Mouse (Mus musculus) embryonic facial prominence, embryonic 11.5 days (tissue): ENCODE measurements around the gene Pdzph1. TPM values are rescaled to one million over a fixed set of nuclear protein-coding genes. Genes with fewer than 3 reads are reported as not detected.

Experiments used
- ATAC-seq: fragments of 200-750 bp; cut with Nextera tagmentation; replicated peaks from 2 replicates; pipeline ENCODE4 v1.8.0; 2017; ENCODE audit warnings: low read depth; ENCODE audit not compliant: insufficient number of reproducible peaks, low FRiP score, low TSS enrichment
- DNase-seq: peaks from one replicate; pipeline ENCODE4 v3.0.0-alpha.2; 2015; ENCODE audit warnings: low spot score
- H3K27ac ChIP-seq: fragments of 300-500 bp; sonication (generic); replicated peaks from 2 replicates; pipeline ENCODE4 v1.5.1; 2014; ENCODE audit warnings: mild to moderate bottlenecking, low read depth, low read length, control low read depth
- H3K27me3 ChIP-seq: fragments of 300-500 bp; sonication (generic); 2 replicates; pipeline ENCODE4 v1.6.1; 2014; ENCODE audit warnings: mild to moderate bottlenecking, low read length, moderate library complexity, mixed read lengths; ENCODE audit not compliant: control insufficient read depth, insufficient read depth
- H3K36me3 ChIP-seq: fragments of 300-500 bp; sonication (generic); replicated peaks from 2 replicates; pipeline ENCODE4 v1.6.1; 2014; ENCODE audit warnings: low read depth, mild to moderate bottlenecking, low read length, moderate library complexity, mixed read lengths; ENCODE audit not compliant: control insufficient read depth, insufficient read depth
- H3K4me1 ChIP-seq: fragments of 300-500 bp; sonication (generic); 2 replicates; pipeline ENCODE4 v1.6.1; 2014; ENCODE audit warnings: low read length, mixed read lengths; ENCODE audit not compliant: control insufficient read depth, insufficient read depth
- H3K4me2 ChIP-seq: fragments of 300-500 bp; sonication (generic); 2 replicates; pipeline ENCODE4 v1.6.1; 2014; ENCODE audit warnings: low read depth, mild to moderate bottlenecking, control low read depth, low read length, moderate library complexity
- H3K4me3 ChIP-seq: fragments of 300-500 bp; sonication (generic); 2 replicates; pipeline ENCODE4 v1.5.1; 2014; ENCODE audit warnings: low read depth, low read length, control low read depth
- H3K9ac ChIP-seq: fragments of 300-500 bp; sonication (generic); replicated peaks from 2 replicates; pipeline ENCODE4 v1.6.1; 2014; ENCODE audit warnings: mild to moderate bottlenecking, control low read depth, low read length
- H3K9me3 ChIP-seq: fragments of 300-500 bp; sonication (generic); replicated peaks from 2 replicates; pipeline ENCODE4 v1.6.1; 2016; ENCODE audit warnings: mild to moderate bottlenecking, low read length, inconsistent platforms, mixed read lengths; ENCODE audit not compliant: control insufficient read depth
- WGBS: fragments of 180-500 bp; shearing (Covaris S2); extraction: QIAGEN DNeasy Blood & Tissue Kit; methylation state at CpG from one replicate; pipeline ENCODE4 v1.1.7; 2014; 5-methylcytosine and 5-hydroxymethylcytosine counted together
- polyA plus RNA-seq: library from polyadenylated mRNA; unstranded; fragments of >200 nt; fragmentation: Nextera tagmentation; extraction: Ambion mirVana; gene quantifications from 2 replicates; pipeline ENCODE4 v1.2.1, GENCODE M21; 2014

The Pdzph1 gene
- polyA plus RNA-seq, 1 experiment from 2014 or later: 2.9 TPM

DNA sequence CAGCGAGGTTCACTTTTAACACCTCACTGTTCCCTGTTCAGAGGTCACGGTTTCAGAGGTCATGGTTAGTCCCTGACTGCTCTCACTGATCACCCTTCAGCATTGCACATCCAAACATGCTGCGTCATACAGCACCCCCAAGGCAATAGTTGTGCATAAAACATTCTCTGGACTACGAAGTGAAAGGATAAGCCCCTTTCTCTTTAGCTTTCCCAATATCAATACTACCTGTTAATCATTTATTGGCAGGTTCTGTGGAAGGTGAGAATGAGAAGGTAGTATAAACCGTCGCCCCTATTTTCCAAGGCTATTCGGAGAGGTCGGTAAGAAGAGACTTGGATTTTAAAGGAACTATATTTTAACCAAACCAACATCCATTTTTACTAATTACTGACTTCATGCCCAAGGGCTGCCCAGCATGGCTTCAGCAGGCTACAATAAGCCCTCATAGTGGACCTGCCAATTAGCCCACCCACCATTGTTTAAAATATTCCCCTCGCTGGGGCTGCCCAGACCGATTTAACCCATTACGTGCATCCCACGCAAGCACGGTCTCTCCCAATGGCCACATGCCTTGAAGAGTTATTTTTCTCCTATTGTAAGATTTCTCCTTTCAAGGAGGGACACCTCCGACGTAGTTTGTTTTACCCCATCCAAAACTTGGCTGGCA lies 21.4 kb upstream of the Pdzph1 start:
- Histone ChIP-seq H3K9ac (peak overlapping the region; percentile 72), H3K36me3 (no peaks in the 10 kb centered on the region), H3K4me3 (peak overlapping the region; percentile 67), H3K27me3 (no peaks in the 10 kb centered on the region), H3K27ac (no peak overlapping the region), H3K4me1 (no peaks in the 10 kb centered on the region), H3K9me3 (no peaks in the 10 kb centered on the region), H3K4me2 (peak overlapping the region; percentile 60)
- DNase-seq (peak; percentile 39), ATAC-seq (peak; percentile 69)
- 13% methylated on average over 15 of the region's 15 CpGs for WGBS

DNA sequence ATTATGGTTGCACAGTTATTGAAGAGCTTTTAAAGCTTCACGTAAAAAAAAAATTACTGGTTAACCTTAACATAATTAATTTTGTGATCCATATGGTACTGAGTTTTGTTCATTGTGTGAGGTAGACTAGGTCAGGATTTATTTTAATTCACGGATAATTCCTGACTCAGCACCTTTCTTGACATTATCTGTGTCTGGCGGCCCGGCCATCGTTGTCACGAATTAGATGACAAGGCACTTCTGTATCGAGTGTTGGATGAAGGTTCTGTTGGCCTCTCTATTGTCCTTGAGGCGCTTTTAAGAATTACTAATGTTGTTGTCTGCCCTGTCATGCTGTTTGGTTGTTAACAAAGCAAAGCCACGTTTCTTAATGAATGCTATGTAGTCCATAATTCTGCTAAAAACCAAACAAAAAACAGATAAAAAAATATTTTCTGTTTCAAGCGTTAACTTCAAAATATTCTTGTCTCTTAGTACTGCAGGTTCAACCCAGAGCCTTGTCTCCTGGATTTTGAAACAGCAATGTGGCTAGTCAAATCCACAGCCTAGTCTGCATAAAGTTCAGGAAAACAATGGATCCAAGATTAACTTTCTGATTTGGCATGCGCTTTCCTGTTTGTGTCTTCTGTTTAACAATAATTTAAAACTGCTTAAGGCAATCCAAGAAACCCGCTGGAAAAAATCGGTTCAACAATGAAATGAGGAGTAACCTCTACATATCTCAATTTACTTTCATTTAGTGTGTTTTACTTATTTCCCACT lies 20.6 kb upstream of the Pdzph1 start:
- WGBS: 79% methylated on average over 13 of the region's 13 CpGs
- H3K36me3 ChIP-seq: no peaks in the 10 kb centered on the region

DNA sequence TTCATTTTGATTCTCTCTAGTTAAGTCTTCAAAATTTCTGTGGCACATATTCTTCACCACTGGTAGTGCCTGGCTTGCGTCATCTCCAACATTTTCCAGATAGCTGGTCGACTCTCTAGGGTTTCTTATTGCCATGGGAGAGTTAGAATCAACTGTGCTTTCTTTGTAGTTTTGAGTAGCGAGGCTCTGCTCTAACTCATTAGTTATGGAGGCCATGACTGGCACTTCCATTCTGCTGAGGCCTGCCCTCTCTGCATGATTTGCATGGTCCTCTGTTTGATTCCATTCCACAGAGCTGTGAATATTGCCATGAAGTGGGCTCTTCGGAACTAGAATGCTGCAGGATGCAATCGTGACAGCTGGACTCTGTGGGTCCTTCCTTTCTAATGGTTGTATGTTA lies 17.9 kb downstream of the Pdzph1 start:
- Histone ChIP-seq H3K27me3 (no peaks in the 10 kb centered on the region), H3K4me2 (no peak overlapping the region), H3K4me1 (no peaks in the 10 kb centered on the region), H3K9me3 (no peaks in the 10 kb centered on the region), H3K36me3 (no peaks in the 10 kb centered on the region), H3K4me3 (no peak overlapping the region), H3K27ac (no peak overlapping the region), H3K9ac (no peak overlapping the region)
- 70% methylated on average over 5 of the region's 5 CpGs for WGBS
- ATAC-seq (no peak), DNase-seq (no peak)

More for the DNA sequence above, 20.6 kb upstream of the Pdzph1 start:
- no peak overlapping the region for H3K27ac ChIP-seq
- no peak overlapping the region for H3K4me2 ChIP-seq
- no peaks in the 10 kb centered on the region for H3K27me3 ChIP-seq
- no peak for ATAC-seq
- H3K9me3 ChIP-seq: no peaks in the 10 kb centered on the region
- H3K4me1 ChIP-seq: no peaks in the 10 kb centered on the region
- no peak for DNase-seq
- H3K9ac ChIP-seq: no peak overlapping the region
- H3K4me3 ChIP-seq: no peak overlapping the region

DNA sequence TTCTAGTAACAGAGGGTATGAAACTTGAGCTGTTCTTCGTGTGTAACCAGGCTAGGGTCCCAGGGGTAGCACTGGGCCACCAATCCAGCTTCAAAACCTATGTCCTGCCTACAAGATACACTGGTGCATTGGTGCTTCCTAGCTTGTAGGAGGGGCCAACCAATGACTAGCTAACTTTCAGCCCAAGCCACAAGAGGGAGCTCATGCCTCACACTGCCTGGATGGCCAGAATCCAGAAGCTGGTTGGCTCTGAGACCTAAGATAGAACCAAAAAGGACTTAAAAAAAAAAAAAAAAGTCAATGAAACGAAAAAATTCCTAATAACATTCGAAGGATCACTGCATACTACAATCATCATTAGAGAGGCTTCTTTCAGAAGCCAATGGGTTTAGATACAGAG lies 31.3 kb downstream of the Pdzph1 start:
- no peaks in the 10 kb centered on the region for H3K4me1 ChIP-seq
- no peak overlapping the region for H3K9ac ChIP-seq
- WGBS: 36% methylated on average over 3 of the region's 3 CpGs
- no peaks in the 10 kb centered on the region for H3K27me3 ChIP-seq
- H3K4me2 ChIP-seq: no peak overlapping the region
- H3K27ac ChIP-seq: no peak overlapping the region
- DNase-seq (peak; percentile 45), ATAC-seq (no peak)
- H3K4me3 ChIP-seq: no peak overlapping the region
- H3K9me3 ChIP-seq: no peaks in the 10 kb centered on the region
- H3K36me3 ChIP-seq: no peaks in the 10 kb centered on the region

DNA sequence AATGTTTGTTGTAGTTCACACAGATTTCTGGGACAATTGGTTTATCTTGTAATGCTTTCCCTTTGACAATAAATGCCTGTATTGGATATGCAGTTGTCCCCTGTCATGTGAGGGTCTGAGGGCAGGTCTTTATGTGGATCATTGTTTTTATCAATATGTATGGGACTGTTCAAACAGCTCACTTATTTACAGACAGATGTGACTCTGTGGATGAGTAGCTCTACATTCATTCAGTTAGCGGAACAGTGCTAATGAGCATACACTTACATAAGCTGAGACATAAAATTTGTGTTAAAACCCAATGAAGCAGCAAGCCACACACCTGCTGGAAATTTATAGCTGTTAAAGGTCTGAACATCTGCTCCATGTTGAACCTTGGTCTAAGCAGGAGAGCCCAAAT lies 34.1 kb downstream of the Pdzph1 start:
- WGBS: 93% methylated on average over 1 of the region's 1 CpGs
- Histone ChIP-seq H3K36me3 (no peaks in the 10 kb centered on the region), H3K4me3 (no peak overlapping the region), H3K4me1 (no peaks in the 10 kb centered on the region), H3K27me3 (no peaks in the 10 kb centered on the region), H3K9me3 (no peaks in the 10 kb centered on the region), H3K4me2 (no peak overlapping the region), H3K9ac (no peak overlapping the region), H3K27ac (no peak overlapping the region)
- DNase-seq (no peak), ATAC-seq (no peak)

DNA sequence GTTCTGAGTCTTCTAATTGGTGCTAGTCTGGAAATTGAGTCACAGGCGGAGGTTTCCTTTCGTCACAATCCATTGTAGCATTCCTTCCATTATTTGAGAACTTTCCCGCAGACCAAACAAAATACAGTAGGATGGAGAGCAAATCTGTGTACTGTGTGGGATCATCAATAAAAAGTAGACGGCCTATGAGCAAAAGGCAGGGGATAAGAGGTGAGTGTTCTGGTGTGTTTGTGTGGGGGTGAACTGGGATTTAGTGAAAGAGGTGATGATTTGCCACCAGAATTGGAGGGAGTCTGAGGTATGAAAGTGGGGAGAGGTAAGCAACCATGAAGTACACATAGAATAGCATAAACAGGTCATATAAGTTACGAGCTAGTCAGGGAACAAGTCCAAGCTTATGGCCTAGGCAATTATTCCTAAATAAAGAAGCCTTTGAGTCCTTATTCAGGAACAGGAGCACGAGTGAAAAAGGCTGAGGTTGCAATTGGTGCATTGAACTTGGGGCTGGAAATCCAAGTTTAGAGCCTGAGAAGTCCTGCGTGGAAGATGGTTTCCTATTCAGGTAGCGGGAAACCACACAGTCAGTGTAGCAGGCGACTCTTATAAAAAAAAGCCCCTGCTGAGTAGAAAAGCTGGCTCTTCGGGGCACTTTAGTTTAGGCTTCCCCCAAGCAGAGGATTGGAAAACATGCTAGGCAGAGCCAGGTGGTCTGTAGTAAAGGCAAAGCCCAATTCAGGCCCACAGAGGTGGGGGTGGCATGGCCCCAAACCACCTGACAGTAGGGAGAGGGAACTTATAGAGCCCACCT lies 48.0 kb downstream of the Pdzph1 start:
- no peak for ATAC-seq
- Histone ChIP-seq H3K4me1 (no peaks in the 10 kb centered on the region), H3K27me3 (no peaks in the 10 kb centered on the region), H3K9ac (no peak overlapping the region), H3K9me3 (no peaks in the 10 kb centered on the region), H3K4me3 (no peak overlapping the region), H3K4me2 (no peak overlapping the region), H3K27ac (no peak overlapping the region), H3K36me3 (no peaks in the 10 kb centered on the region)
- no peak for DNase-seq
- 78% methylated on average over 10 of the region's 10 CpGs for WGBS

DNA sequence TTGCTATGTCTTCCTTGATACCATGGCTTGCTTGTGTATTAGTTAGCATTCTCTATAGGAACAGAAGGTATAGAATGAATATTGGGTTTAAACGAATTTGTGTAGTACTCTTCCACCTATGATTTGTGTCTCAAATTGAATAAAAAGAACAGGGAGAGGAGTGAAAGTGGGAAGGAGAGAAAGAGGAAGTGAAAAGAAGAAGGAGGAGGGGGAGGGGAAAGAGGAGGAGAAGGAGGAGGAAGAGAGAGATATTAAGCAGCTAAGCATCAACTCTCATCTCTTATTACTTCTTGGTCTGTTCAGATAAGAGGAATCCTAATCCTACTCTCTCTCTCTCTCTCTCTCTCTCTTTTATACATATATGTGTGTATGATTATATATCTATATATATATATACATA lies 52.6 kb downstream of the Pdzph1 start:
- no peaks in the 10 kb centered on the region for H3K36me3 ChIP-seq
- H3K9ac ChIP-seq: no peak overlapping the region
- no peak overlapping the region for H3K4me3 ChIP-seq
- DNase-seq (no peak), ATAC-seq (no peak)
- H3K4me2 ChIP-seq: no peak overlapping the region
- H3K27ac ChIP-seq: no peak overlapping the region
- H3K27me3 ChIP-seq: no peaks in the 10 kb centered on the region
- 83% methylated on average over 1 of the region's 1 CpGs for WGBS
- no peaks in the 10 kb centered on the region for H3K9me3 ChIP-seq
- H3K4me1 ChIP-seq: no peaks in the 10 kb centered on the region

DNA sequence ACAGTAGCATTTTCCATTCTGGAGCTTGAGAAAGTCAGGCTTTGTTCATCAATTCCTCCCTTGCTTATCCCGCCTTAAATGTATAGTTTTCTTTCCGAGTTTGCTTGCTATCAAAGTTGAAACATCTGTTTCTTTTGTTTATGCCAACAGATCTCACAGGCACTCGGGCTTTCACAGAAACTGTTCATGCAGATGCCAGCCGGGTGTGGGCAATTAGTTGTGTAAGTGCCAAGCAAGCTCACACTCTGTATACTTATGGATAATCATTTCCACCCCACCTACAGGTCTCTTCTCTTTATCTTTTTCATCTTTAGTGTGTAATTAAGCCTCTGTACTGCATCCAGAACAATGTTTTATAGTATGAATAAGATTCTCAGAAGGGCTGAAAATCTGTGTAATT lies 53.6 kb downstream of the Pdzph1 start:
- no peaks in the 10 kb centered on the region for H3K36me3 ChIP-seq
- no peaks in the 10 kb centered on the region for H3K9me3 ChIP-seq
- H3K4me3 ChIP-seq: no peak overlapping the region
- H3K4me2 ChIP-seq: no peak overlapping the region
- no peak for ATAC-seq
- no peak for DNase-seq
- 56% methylated on average over 4 of the region's 4 CpGs for WGBS
- no peaks in the 10 kb centered on the region for H3K4me1 ChIP-seq
- H3K27me3 ChIP-seq: no peaks in the 10 kb centered on the region
- H3K27ac ChIP-seq: no peak overlapping the region
- no peak overlapping the region for H3K9ac ChIP-seq
